Mouse (Mus musculus) testis, adult 2 months (tissue): ENCODE data around the gene Kcnq2. TPM values are rescaled to one million over a fixed set of nuclear protein-coding genes. Genes with fewer than 3 reads are reported as not detected.

Experiments used
- H3K27ac ChIP-seq: fragments of 200-500 bp; 2 replicates; pipeline ENCODE4 v1.5.1; 2012; ENCODE audit warnings: low read depth, low read length; ENCODE audit not compliant: control insufficient read depth, insufficient read depth
- H3K27me3 ChIP-seq: fragments of 200-500 bp; 2 replicates; pipeline ENCODE4 v1.6.1; 2012; ENCODE audit warnings: mild to moderate bottlenecking, low read length, moderate library complexity; ENCODE audit not compliant: control insufficient read depth, insufficient read depth
- H3K36me3 ChIP-seq: fragments of 200-500 bp; 2 replicates; pipeline ENCODE4 v1.6.1; 2012; ENCODE audit warnings: mild to moderate bottlenecking, low read length; ENCODE audit not compliant: control insufficient read depth, insufficient read depth
- H3K4me1 ChIP-seq: fragments of 200-500 bp; 2 replicates; pipeline ENCODE4 v1.6.1; 2012; ENCODE audit warnings: low read length; ENCODE audit not compliant: control insufficient read depth, insufficient read depth
- H3K4me3 ChIP-seq: fragments of 200-500 bp; 2 replicates; pipeline ENCODE4 v1.5.1; 2012; ENCODE audit warnings: low read depth, mild to moderate bottlenecking, low read length, moderate library complexity, mixed read lengths; ENCODE audit not compliant: control insufficient read depth
- CTCF ChIP-seq: fragments of 200-500 bp; IDR thresholded peaks from 2 replicates; pipeline ENCODE4 v1.5.1; 2012; ENCODE audit warnings: low read depth, mild to moderate bottlenecking, inconsistent platforms, low read length, moderate library complexity; ENCODE audit not compliant: control insufficient read depth, insufficient read depth, insufficient replicate concordance
- POLR2A ChIP-seq: fragments of 200-500 bp; IDR thresholded peaks from 2 replicates; pipeline ENCODE4 v1.6.1; 2012; ENCODE audit warnings: low read depth, mild to moderate bottlenecking, inconsistent platforms, low read length, moderate library complexity; ENCODE audit not compliant: control insufficient read depth
- polyA plus RNA-seq: library from polyadenylated mRNA; depleted of rRNA; stranded (reverse); fragments of >200 nt; gene quantifications from 2 replicates; pipeline ENCODE4 v1.2.3, GENCODE M21; 2012

Kcnq2 gene
- polyA plus RNA-seq, 1 experiment = 9.2 TPM

- no peak for TF ChIP-seq POLR2A
- TF ChIP-seq CTCF = no peak
- H3K27me3 ChIP-seq = no peaks in the 10 kb centered on the region
- no peaks in the 10 kb centered on the region for H3K36me3 ChIP-seq
- no peak overlapping the region for H3K4me3 ChIP-seq
- H3K4me1 ChIP-seq = no peaks in the 10 kb centered on the region
- H3K27ac ChIP-seq = no peak overlapping the region
Observed at GRCm38 (mm10) chr2:181119952-181120351, 15.1 kb downstream of the Kcnq2 start.

DNA sequence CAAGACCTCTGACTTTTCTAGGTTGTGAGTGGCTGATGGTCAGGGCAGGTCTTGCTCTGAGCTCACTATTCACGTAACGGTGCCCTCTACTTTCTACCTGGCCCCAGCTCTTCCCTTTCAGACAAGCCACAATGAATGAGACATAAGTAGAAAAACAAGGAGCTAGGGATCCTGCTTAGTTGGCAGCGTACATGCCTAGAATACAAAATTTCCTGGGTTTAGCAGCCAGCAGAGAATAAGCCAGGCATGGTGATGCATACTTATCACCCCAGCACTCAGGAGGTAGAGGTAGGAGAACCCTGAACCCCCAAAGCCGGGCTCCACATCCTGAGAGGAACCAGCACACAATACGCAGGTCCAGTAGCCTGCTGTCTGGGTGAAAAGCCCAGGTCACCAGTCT is 18.7 kb downstream of the Kcnq2 start:
- Histone ChIP-seq H3K4me3 (no peak overlapping the region), H3K36me3 (no peaks in the 10 kb centered on the region), H3K27me3 (no peaks in the 10 kb centered on the region), H3K4me1 (no peaks in the 10 kb centered on the region), H3K27ac (no peak overlapping the region)
- TF ChIP-seq POLR2A = no peak
- no peak for TF ChIP-seq CTCF

- Histone ChIP-seq H3K36me3 (no peaks in the 10 kb centered on the region), H3K27ac (no peak overlapping the region), H3K4me3 (no peak overlapping the region), H3K27me3 (no peaks in the 10 kb centered on the region), H3K4me1 (no peaks in the 10 kb centered on the region; the same call in 1 of the 2 replicates)
- TF ChIP-seq CTCF (no peak), POLR2A (no peak)
Observed at GRCm38 (mm10) chr2:181115367-181115766, 19.7 kb downstream of the Kcnq2 start.

DNA sequence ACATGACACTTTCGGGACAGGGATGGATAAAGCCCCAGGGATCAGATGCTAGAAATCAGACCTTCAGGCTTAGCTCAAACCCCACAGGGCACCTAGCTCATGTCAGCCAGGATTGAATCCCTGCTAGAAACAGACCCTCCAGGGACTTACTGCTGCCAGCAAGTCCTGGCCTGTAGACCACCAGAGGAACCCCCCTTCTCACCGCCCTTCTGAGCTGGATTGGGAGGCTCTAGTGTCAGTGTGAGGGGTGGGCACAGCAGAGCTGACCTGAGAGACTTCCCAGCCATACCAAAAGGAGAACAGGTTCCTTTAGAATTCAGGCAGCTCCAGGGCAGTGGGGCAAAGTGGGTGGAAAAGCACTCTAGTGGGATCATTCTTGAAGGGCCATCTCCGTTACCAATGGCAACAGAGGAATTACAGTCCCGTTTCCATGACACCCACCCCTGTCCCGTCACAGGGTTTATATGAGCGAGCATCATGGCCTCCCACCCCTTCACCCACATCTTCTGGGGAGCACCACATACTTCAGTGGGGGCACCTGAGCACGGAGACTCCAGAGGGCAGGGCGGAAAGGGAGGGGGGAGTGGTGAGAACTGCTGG is 21.2 kb downstream of the Kcnq2 start:
- H3K4me1 ChIP-seq = no peaks in the 10 kb centered on the region; the same call in 1 of the 2 replicates
- H3K27ac ChIP-seq = no peak overlapping the region
- no peak overlapping the region for H3K4me3 ChIP-seq
- TF ChIP-seq POLR2A (no peak), CTCF (no peak)
- no peaks in the 10 kb centered on the region for H3K36me3 ChIP-seq
- H3K27me3 ChIP-seq = no peaks in the 10 kb centered on the region

GRCm38 (mm10) chr2:181111665-181112064 is 23.4 kb downstream of the Kcnq2 start:
- no peak for TF ChIP-seq CTCF
- no peak for TF ChIP-seq POLR2A
- Histone ChIP-seq H3K4me1 (no peaks in the 10 kb centered on the region; the same call in 1 of the 2 replicates), H3K27me3 (no peaks in the 10 kb centered on the region), H3K36me3 (no peaks in the 10 kb centered on the region), H3K4me3 (no peak overlapping the region), H3K27ac (no peak overlapping the region)

DNA sequence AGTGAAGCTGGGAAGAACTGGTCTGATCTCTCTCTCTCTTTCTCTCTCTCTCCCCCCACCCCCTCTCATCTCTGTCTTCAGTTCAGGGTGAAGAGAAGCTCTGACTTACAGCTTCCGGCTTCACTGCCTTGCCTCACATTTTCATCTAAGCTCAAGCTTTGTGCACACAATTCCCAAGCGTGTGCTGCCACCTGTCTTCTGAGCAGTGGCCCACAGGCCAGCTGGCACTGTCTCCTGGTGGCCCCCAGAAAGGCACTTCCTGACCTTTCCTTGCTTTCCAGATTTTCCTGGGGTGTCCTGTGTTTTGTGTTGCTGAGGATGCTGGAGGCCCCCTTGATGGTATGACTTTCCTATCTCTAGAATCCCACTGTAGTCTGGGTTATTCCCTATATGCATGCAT is 31.0 kb downstream of the Kcnq2 start:
- H3K4me3 ChIP-seq = no peak overlapping the region
- TF ChIP-seq POLR2A (no peak), CTCF (no peak)
- no peaks in the 10 kb centered on the region for H3K27me3 ChIP-seq
- no peaks in the 10 kb centered on the region for H3K36me3 ChIP-seq
- H3K27ac ChIP-seq = no peak overlapping the region
- H3K4me1 ChIP-seq = no peaks in the 10 kb centered on the region

DNA sequence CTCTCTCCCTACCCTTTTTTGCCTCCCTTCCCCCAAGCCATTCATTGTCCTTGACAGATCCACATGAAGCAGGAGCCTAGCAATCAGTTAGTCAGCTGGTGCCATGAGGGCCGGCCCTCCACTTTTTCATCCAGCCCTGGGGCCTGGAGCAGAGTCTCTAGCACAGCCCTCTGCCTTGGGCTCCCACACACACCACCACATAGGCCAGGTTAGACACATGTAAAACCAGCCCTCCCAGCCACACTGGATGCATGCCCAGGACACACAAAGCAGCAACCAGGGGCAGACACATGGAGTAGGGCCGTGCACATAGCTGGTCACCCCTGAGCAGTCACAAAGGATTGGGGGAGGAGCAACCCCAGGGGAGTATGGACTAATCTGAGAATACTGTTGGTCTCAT is 32.9 kb downstream of the Kcnq2 start:
- no peak overlapping the region for H3K27ac ChIP-seq
- TF ChIP-seq POLR2A (no peak), CTCF (no peak)
- no peaks in the 10 kb centered on the region for H3K27me3 ChIP-seq
- no peaks in the 10 kb centered on the region for H3K4me1 ChIP-seq
- no peaks in the 10 kb centered on the region for H3K36me3 ChIP-seq
- no peak overlapping the region for H3K4me3 ChIP-seq
